Mouse (Mus musculus) heart, postnatal 0 days (tissue): ENCODE results near the gene 1700003E16Rik. TPM values are rescaled to one million over a fixed set of nuclear protein-coding genes. Genes with fewer than 3 reads are reported as not detected.

Experiments
- ATAC-seq: fragments of 200-750 bp; cut with Nextera tagmentation; 2 replicates; pipeline ENCODE4 v1.8.0; 2017; ENCODE audit warnings: low read depth, moderate number of reproducible peaks, moderate library complexity; ENCODE audit not compliant: insufficient read depth
- DNase-seq: peaks from one replicate; pipeline ENCODE4 v3.0.0-alpha.2; 2016; ENCODE audit warnings: low spot score
- H3K27ac ChIP-seq: fragments of 300-500 bp; sonication (generic); 2 replicates; pipeline ENCODE4 v1.5.1; 2014; ENCODE audit warnings: low read depth, mild to moderate bottlenecking
- H3K27me3 ChIP-seq: fragments of 300-500 bp; sonication (generic); 2 replicates; pipeline ENCODE4 v1.6.1; 2014; ENCODE audit warnings: low read length, mixed read lengths; ENCODE audit not compliant: control insufficient read depth, insufficient read depth
- H3K36me3 ChIP-seq: fragments of 300-500 bp; sonication (generic); replicated peaks from 2 replicates; pipeline ENCODE4 v1.6.1; 2014; ENCODE audit warnings: low read length, mixed read lengths; ENCODE audit not compliant: control insufficient read depth, insufficient read depth
- H3K4me1 ChIP-seq: fragments of 300-500 bp; sonication (generic); 2 replicates; pipeline ENCODE4 v1.6.1; 2014; ENCODE audit warnings: antibody characterized with exemption; ENCODE audit not compliant: control insufficient read depth, insufficient read depth
- H3K4me2 ChIP-seq: fragments of 300-500 bp; sonication (generic); 2 replicates; pipeline ENCODE4 v1.6.1; 2014; ENCODE audit warnings: low read depth, mild to moderate bottlenecking, low read length, moderate library complexity
- H3K4me3 ChIP-seq: fragments of 300-500 bp; sonication (generic); 2 replicates; pipeline ENCODE4 v1.5.1; 2014; ENCODE audit warnings: low read depth, low read length
- H3K9ac ChIP-seq: fragments of 300-500 bp; sonication (generic); replicated peaks from 2 replicates; pipeline ENCODE4 v1.6.1; 2014; ENCODE audit warnings: low read depth, low read length, mixed read lengths
- H3K9me3 ChIP-seq: fragments of 300-500 bp; sonication (generic); replicated peaks from 2 replicates; pipeline ENCODE4 v1.6.1; 2016; ENCODE audit warnings: low read length; ENCODE audit not compliant: control insufficient read depth
- CTCF ChIP-seq: IDR thresholded peaks from 2 replicates; pipeline ENCODE4 v1.5.1; 2016; ENCODE audit warnings: antibody characterized with exemption, control low read depth, low read depth
- EP300 ChIP-seq: IDR thresholded peaks from 2 replicates; pipeline ENCODE4 v1.6.1; 2016; ENCODE audit warnings: antibody characterized with exemption, low read depth
- WGBS: fragments of 180-500 bp; shearing (Covaris S2); extraction: QIAGEN DNeasy Blood & Tissue Kit; methylation state at CpG from one replicate; pipeline ENCODE4 v1.1.7; 2014; 5-methylcytosine and 5-hydroxymethylcytosine counted together
- polyA plus RNA-seq: library from polyadenylated mRNA; unstranded; fragments of >200 nt; fragmentation: Nextera tagmentation; extraction: Ambion mirVana; gene quantifications from 2 replicates; pipeline ENCODE4 v1.2.1, GENCODE M21; 2015
- total RNA-seq: library from RNA; depleted of rRNA; stranded (reverse); fragments of >200 nt; gene quantifications from 2 replicates; pipeline ENCODE4 v1.2.3, GENCODE M21; 2014; ENCODE audit warnings: low replicate concordance; rRNA removed

1700003E16Rik gene
- total RNA-seq: 2.0 TPM in 1 of 2 replicates, not detected in the other
- 0.20 and 0.45 TPM in 2 replicates for polyA plus RNA-seq

DNA sequence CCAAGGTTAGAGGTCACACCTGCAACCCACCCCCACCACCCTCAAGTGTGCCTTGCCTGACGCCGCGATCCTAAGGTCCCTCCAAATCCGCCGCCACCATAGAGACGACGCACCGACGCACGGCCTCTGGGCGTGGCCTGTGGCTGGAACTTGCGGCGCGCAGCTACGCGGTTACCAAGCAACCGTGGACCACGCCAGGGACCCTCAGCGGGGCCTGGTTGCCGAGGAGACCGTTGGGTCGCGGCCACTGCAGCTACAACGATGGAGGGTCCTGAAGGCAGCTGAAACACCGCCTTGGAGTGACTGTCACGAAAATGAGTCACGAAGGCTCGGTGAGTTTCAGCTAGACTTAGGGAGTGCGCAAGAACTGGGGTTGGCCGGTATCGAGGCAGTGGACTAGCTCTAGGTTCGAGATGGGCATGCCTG lies at the start of gene 1700003E16Rik, which contains the start of gene Wdr54:
Gene 1700003E16Rik, plus strand, starts transcription at position 146 of the 426 bp plus-strand sequence.
Gene Wdr54, minus strand, starts transcription at position 139 of the 426 bp plus-strand sequence.
- no peak for TF ChIP-seq EP300
- TF ChIP-seq CTCF: no peak
- Histone ChIP-seq H3K36me3 (0 out of 2 replicates have a peak, but pooled peaks cover 6% of the 10 kb centered on the region), H3K4me3 (peak within 1 kb of the TSS; percentile 48), H3K9ac (no peak within 1 kb of the TSS), H3K27ac (no peak within 1 kb of the TSS), H3K27me3 (peaks cover 12% of the 10 kb centered on the region), H3K4me2 (peak within 1 kb of the TSS; percentile 74), H3K9me3 (no peaks in the 10 kb centered on the region), H3K4me1 (0 out of 2 replicates have a peak, but pooled peaks cover 4% of the 10 kb centered on the region)
- DNase-seq (no peak), ATAC-seq (peak; percentile 76)
- WGBS: 3% methylated on average over 32 of the region's 32 CpGs

DNA sequence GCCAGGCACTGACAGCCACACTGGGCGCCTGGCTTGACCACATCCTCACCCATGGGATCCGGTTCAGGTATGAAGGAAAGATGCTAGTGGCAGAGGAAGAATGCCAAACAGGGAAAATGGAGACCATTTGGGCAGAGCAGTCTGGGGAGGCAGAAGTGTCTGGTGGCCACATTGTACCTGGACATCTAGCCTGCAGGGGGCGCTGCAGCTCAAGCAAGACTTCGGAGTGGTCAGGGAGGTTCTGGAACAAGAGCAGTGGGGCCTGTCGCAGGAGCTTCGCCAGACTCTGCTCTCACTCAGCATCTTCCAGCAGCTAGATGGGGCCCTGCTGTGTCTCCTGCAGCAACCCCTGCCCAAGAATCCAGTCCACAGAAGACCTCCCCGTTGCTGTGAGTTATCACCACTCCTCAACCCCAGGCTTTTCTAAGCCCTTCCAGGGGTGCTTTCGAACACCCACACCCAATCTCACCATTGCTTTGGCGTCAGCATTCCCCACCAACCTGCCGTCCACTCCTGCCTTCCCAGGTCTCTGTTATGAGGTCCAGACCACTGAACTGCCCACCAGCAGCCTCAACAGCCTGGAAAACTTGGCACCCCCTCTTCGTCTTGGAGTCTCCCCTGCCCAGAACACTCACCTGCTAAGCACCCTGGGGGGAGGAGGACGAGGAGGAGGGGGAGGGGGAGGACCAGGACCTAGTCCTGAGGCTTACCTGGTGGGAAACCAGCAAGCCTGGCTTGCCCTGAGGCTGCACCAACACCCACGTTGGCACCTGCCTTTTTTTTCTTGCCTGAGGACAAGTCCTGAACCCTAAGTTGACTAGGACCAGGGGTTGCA lies 48.4 kb upstream of the 1700003E16Rik start:
- Histone ChIP-seq H3K4me3 (no peak overlapping the region), H3K27me3 (no peaks in the 10 kb centered on the region), H3K4me2 (peak overlapping the region; percentile 89), H3K9me3 (no peaks in the 10 kb centered on the region), H3K36me3 (peaks cover 14% of the 10 kb centered on the region), H3K9ac (0 out of 2 replicates have a peak overlapping the region, but pooled peaks have one; percentile 84), H3K27ac (peak overlapping the region; percentile 89; the same call in 1 of the 2 replicates), H3K4me1 (peaks cover 23% of the 10 kb centered on the region)
- TF ChIP-seq EP300: no peak
- TF ChIP-seq CTCF: peak; percentile 73
- 39% methylated on average over 13 of the region's 13 CpGs for WGBS
- ATAC-seq (0 out of 2 replicates have a peak, but pooled peaks have one; percentile 24), DNase-seq (peak; percentile 77)

DNA sequence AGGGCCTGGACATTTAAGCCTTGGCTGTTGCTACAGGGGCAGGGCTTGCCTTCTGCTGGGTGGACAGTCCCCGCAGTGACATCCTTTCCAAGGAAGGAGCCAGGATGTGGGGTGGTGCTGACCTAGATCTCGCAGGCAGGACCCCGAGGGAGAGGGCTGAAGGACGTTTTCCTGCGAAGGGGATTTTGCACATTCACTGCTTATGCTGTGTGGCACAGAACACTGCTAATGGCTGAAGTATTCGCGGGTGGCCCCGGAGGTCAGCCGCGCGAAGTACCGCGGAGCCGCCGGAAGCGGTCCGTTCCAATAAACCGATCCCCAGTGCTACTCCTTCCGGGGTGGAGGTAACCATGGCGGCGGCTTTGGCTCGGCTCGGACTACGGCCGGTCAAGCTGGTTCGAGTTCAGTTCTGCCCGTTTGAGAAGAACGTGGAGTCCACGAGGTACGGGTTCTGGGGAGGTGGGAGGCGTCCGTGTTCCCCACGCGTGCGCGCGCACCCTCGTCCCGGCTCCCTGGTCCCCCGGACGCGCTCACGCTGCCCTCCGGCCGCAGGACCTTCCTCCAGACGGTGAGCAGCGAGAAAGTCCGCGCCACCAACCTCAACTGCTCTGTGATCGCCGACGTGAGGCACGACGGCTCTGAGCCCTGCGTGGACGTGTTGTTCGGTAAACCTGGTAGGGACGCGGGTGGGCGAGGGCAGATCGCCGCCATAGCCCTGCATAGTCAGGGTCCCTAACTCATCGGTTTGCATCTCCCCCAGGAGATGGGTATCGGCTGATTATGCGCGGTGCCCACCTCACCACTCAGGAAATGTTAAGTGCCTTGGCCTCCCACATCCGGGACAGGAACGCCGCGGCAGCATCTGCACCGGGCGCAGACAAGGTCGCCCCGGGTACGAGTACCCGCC lies 47.2 kb upstream of the 1700003E16Rik start, which contains the start of gene Mrpl53:
Gene Mrpl53, plus strand, starts transcription at position 279 of the 907 bp plus-strand sequence.
- Histone ChIP-seq H3K4me2 (peak within 1 kb of the TSS; percentile 89), H3K4me1 (peaks cover 19% of the 10 kb centered on the region), H3K9me3 (no peaks in the 10 kb centered on the region), H3K27me3 (no peaks in the 10 kb centered on the region), H3K36me3 (peaks cover 14% of the 10 kb centered on the region), H3K27ac (peak within 1 kb of the TSS; percentile 89), H3K4me3 (peak within 1 kb of the TSS; percentile 88), H3K9ac (peak within 1 kb of the TSS; percentile 84)
- peak; percentile 87 for ATAC-seq
- peak; percentile 75 for DNase-seq
- TF ChIP-seq CTCF: no peak
- peak; percentile 54; the same call in 1 of the 2 replicates for TF ChIP-seq EP300
- under 1% methylated on average over 73 of the region's 76 CpGs for WGBS

DNA sequence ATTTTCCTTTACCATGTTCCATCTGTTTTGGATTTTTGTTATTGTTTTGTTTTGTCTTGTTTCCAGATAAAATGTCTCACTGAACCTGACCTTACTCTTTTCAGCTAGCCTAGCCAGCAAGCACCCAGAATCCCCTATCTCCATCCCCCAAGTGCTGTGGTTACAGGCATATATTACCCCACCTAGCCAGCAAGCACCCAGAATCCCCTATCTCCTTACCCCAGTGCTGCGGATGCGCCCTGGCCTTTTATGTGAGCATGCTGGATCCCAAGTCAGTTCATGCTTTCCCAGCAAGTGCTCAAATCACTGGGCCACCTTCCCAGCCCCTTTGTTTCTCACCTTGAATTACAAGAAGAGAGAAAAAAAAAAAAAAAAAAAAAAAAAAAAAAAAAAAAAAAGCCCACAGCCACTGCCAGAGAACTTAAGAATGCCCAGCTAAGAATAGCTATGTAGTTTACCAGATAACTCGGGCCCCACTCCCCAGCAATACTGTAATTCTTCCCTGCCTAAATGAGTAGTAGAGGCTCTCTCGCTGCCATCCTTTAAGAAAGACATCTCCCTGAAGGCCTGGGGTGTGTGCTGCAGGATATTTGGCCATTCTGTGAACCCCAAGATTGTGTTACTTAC lies 44.6 kb upstream of the 1700003E16Rik start:
- no peak for DNase-seq
- H3K4me2 ChIP-seq: no peak overlapping the region
- no peak overlapping the region for H3K4me3 ChIP-seq
- peaks cover 6% of the 10 kb centered on the region; the same call in 1 of the 2 replicates for H3K36me3 ChIP-seq
- H3K9me3 ChIP-seq: no peaks in the 10 kb centered on the region
- ATAC-seq: no peak
- 47% methylated on average over 4 of the region's 4 CpGs for WGBS
- no peak overlapping the region for H3K9ac ChIP-seq
- no peak overlapping the region for H3K27ac ChIP-seq
- peaks cover 27% of the 10 kb centered on the region for H3K4me1 ChIP-seq
- no peak for TF ChIP-seq EP300
- no peak for TF ChIP-seq CTCF
- no peaks in the 10 kb centered on the region for H3K27me3 ChIP-seq
